Mouse (Mus musculus) heart, embryonic 10.5 days (tissue): ENCODE data around the gene Taf5l. TPM values are rescaled to one million over a fixed set of nuclear protein-coding genes. Genes with fewer than 3 reads are reported as not detected.

Source experiments
- DNase-seq: peaks from one replicate; pipeline ENCODE4 v3.0.0-alpha.2; 2017; ENCODE audit warnings: low spot score
- H3K27ac ChIP-seq: fragments of 300-500 bp; sonication (generic); 2 replicates; pipeline ENCODE4 v1.5.1; 2016; ENCODE audit warnings: mild to moderate bottlenecking
- H3K27me3 ChIP-seq: fragments of 300-500 bp; sonication (generic); 2 replicates; pipeline ENCODE4 v1.6.1; 2016; ENCODE audit warnings: mild to moderate bottlenecking; ENCODE audit not compliant: poor library complexity, insufficient read depth, severe bottlenecking
- H3K36me3 ChIP-seq: fragments of 300-500 bp; sonication (generic); 2 replicates; pipeline ENCODE4 v1.6.1; 2016; ENCODE audit warnings: mild to moderate bottlenecking, moderate library complexity
- H3K4me1 ChIP-seq: fragments of 300-500 bp; sonication (generic); 2 replicates; pipeline ENCODE4 v1.6.1; 2016; ENCODE audit warnings: mild to moderate bottlenecking
- H3K4me3 ChIP-seq: fragments of 300-500 bp; sonication (generic); 2 replicates; pipeline ENCODE4 v1.5.1; 2016; ENCODE audit warnings: mild to moderate bottlenecking, moderate library complexity
- H3K9me3 ChIP-seq: fragments of 300-500 bp; sonication (generic); 2 replicates; pipeline ENCODE4 v1.6.1; 2016; ENCODE audit warnings: mild to moderate bottlenecking, moderate library complexity
- WGBS: fragments of 180-500 bp; shearing (Covaris S2); methylation state at CpG from one replicate; pipeline ENCODE4 v1.1.7; 2016; 5-methylcytosine and 5-hydroxymethylcytosine counted together
- polyA plus RNA-seq: library from polyadenylated mRNA; unstranded; fragments of >200 nt; fragmentation: Nextera tagmentation; extraction: Ambion mirVana; gene quantifications from 2 replicates; pipeline ENCODE4 v1.2.1, GENCODE M21; 2016

Taf5l gene
- polyA plus RNA-seq, 1 experiment from 2014 or later: 40.4 TPM

DNA sequence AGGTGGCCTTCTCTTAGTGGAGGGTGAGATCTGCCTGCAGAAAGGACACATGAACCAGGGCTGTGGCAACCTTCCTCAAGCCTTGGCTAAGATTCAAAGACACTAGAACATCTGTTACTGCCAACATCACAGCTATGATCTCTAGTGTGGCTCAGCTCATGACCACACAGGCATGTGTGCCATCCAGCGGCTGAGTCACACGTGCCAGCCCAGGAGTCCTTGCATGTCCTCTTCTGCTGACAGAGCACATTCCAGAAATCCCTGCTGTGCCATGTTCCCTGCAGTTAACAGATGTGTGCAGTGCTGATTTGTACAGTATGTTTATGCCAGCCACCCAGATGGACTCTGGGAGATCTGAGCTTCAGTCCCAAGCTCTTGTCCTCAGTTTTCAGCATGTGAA lies 21.6 kb downstream of the Taf5l start:
- H3K9me3 ChIP-seq: no peaks in the 10 kb centered on the region
- peaks cover 89% of the 10 kb centered on the region for H3K36me3 ChIP-seq
- no peaks in the 10 kb centered on the region for H3K27me3 ChIP-seq
- H3K4me1 ChIP-seq: no peaks in the 10 kb centered on the region
- WGBS: 97% methylated on average over 2 of the region's 2 CpGs
- H3K4me3 ChIP-seq: no peak overlapping the region
- no peak overlapping the region for H3K27ac ChIP-seq
- DNase-seq: no peak

DNA sequence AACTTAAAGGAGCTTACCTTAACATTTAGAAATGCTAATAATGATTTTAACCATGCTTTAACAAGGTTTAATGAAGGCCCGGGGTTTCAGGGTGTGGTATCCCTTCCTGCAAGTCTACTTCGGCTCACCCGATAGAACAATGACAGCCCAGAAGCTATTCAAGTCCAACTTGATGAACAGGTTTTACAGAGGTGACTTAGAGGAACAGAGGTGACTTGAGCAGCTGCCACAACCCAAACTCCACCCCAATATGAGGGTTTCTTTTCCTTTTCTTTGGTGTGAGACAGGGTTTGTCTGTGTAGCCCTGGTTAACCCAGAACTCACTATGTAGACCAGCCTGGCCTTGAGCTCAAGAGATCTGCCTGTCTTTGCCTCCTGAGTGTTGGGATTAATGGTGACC lies 27.2 kb downstream of the Taf5l start:
- no peak overlapping the region for H3K4me3 ChIP-seq
- no peak for DNase-seq
- H3K27ac ChIP-seq: no peak overlapping the region
- H3K4me1 ChIP-seq: peaks cover 18% of the 10 kb centered on the region
- 92% methylated on average over 3 of the region's 3 CpGs for WGBS
- peaks cover 49% of the 10 kb centered on the region for H3K36me3 ChIP-seq
- no peaks in the 10 kb centered on the region for H3K9me3 ChIP-seq
- no peaks in the 10 kb centered on the region for H3K27me3 ChIP-seq

DNA sequence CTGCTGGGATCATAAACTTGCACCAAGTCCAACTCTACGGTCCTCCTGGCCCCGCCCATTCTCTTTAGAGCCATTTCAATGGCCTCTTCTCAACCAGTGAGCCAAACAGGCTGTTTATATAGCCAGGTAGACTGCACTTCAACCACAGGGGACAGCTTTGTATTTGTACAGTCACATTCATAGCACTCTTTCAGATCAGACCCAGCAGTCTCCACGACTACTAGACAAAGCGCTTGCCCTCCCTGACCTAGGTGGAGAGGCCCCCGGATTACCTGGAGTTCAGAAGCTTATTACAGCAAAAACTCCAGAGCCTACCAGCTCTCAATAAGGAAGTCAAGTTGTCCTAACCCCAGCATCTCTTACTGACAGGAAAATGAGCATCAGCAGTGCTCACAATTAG lies 27.6 kb downstream of the Taf5l start:
- 85% methylated on average over 5 of the region's 5 CpGs for WGBS
- no peaks in the 10 kb centered on the region for H3K9me3 ChIP-seq
- peaks cover 45% of the 10 kb centered on the region for H3K36me3 ChIP-seq
- H3K27ac ChIP-seq: no peak overlapping the region
- no peak overlapping the region for H3K4me3 ChIP-seq
- no peak for DNase-seq
- peaks cover 22% of the 10 kb centered on the region for H3K4me1 ChIP-seq
- H3K27me3 ChIP-seq: no peaks in the 10 kb centered on the region

DNA sequence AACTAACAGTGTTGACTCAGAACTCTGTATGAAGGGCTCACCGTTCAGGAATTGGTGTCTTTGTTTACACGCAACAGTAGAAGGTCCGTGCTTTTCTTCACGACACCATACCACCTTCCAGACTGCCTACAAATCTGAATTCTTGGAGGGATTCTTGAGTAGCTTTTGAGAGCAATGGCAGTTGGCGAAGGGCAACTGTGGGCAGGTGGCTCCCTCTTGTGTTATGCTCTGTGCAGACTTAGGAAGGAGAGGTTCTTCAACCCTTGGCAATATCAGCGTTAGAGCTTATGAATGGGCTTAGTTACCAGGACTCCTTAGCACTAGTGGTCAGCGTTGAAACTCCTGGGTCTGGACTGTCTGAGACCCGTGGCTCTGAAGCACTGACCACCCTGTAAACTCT lies 28.6 kb downstream of the Taf5l start:
- peaks cover 38% of the 10 kb centered on the region for H3K36me3 ChIP-seq
- H3K4me3 ChIP-seq: no peak overlapping the region
- H3K9me3 ChIP-seq: no peaks in the 10 kb centered on the region
- WGBS: 76% methylated on average over 8 of the region's 8 CpGs
- H3K4me1 ChIP-seq: peaks cover 23% of the 10 kb centered on the region
- no peak for DNase-seq
- H3K27ac ChIP-seq: no peak overlapping the region
- no peaks in the 10 kb centered on the region for H3K27me3 ChIP-seq

DNA sequence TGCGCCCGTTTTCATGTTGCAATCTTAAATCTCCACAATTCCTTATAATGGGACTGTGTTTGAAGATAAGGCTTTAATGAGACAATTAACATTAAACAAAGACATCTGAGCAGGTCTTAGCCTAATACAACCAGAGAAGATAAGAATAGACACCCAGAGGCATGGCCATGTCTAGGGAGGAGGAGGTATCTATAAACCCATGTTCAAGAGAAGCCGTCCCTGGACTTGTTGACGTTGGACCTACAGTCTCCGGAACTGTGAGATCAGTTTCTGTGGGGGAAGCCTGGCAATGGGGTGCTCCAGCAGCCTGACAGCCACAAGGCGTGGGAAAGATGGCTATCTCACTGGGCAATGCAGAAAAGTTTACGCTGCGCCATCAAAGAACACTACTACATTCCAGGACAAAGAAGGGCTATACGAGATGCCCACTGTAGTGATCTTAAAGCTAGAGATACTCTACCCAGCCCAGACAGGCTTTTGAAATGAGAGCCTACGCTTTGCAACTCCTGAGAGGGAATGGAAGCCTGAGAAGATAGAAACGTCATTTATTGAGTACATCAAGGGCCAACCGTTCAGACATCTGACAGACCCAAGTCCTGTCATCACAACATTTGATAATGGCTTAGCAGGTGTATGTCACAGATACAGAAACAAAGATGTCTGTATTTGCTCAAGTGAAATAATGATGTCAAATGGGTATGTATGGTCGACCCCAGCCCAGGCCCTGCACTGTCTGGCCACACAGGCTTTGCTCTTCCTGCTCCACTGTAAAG lies 30.7 kb downstream of the Taf5l start:
- Histone ChIP-seq H3K27ac (peak overlapping the region; percentile 82; the same call in 1 of the 2 replicates), H3K36me3 (peaks cover 20% of the 10 kb centered on the region), H3K4me3 (no peak overlapping the region), H3K9me3 (no peaks in the 10 kb centered on the region), H3K4me1 (peaks cover 23% of the 10 kb centered on the region), H3K27me3 (no peaks in the 10 kb centered on the region)
- no peak for DNase-seq
- WGBS: 44% methylated on average over 13 of the region's 13 CpGs

DNA sequence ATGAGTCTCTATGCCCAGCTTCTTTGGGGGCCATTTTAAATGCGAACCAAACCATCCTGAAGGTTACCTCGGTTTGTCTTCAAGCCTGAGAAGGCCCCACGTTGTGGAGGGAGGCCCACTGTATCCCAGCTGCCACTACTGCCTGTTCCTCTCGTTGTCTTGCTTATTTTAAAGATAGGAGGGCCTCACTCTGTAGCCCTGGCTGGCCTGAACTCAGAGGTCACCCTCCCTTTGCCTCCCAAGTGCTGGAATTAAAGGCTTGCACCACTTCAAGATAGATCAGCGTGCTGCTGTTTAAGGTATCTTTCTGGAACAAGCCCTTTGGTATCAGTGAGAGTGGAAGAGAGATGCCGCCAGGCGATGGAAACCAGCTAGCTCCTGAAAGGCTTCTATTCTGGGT lies 32.1 kb downstream of the Taf5l start:
- 13% methylated on average over 7 of the region's 7 CpGs for WGBS
- Histone ChIP-seq H3K27me3 (no peaks in the 10 kb centered on the region), H3K27ac (peak overlapping the region; percentile 82), H3K4me3 (peak overlapping the region; percentile 30), H3K36me3 (peaks cover 7% of the 10 kb centered on the region; the same call in 1 of the 2 replicates), H3K9me3 (no peaks in the 10 kb centered on the region), H3K4me1 (peaks cover 23% of the 10 kb centered on the region)
- DNase-seq: peak; percentile 79

DNA sequence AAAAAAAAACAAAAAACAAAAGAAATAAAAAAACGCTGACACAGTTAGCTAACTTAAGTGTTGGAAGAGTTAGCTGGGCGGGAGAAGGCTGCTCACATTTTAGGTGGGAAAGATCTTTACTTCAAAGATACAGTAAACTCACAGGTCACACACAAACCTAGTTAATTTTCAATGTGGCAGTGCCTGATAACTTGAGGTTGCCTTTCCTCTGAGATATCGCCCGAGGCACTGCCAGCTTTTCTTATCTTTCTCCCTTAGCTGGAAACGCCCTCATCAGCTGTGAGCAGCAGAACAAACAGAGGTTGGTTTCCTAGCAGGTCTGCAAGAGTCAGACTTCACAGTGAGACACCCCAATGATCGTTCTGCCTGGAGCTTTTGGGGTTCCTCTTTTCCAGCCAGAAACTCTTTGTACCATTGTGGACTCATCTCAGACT lies 32.6 kb downstream of the Taf5l start:
- Histone ChIP-seq H3K9me3 (no peaks in the 10 kb centered on the region), H3K4me3 (peak overlapping the region; percentile 30), H3K27ac (peak overlapping the region; percentile 82), H3K4me1 (peaks cover 23% of the 10 kb centered on the region), H3K36me3 (peaks cover 2% of the 10 kb centered on the region; the same call in 1 of the 2 replicates), H3K27me3 (no peaks in the 10 kb centered on the region)
- 21% methylated on average over 6 of the region's 6 CpGs for WGBS
- DNase-seq: peak; percentile 94

DNA sequence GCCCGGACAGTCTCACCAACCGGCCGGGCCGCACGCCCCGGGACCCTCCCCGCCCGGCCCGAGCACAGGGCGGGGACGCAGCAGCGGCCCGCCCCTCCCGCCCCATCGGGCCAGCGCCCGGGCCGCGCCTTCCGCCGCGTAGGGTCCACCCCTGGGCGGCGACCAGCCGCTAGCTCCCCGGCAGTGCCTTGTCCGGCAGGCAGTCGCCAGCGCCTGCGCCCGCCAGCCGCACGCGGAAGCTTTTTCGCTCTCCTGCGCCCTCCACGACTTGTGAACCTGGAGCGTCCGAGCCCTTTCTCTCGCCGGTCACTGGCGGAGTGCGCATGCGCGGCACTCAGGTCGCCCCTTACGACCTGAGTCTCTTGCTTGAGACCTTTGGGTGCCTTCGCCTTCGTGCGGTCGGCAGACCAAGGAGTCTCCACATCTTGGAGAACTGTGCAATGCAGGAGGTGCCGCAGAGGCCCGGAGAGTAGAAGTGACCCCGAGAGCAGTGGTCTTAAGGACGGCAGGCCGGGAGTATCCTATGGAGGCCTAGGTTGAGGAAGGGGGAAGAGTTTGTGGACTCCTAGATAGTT lies 38.3 kb downstream of the Taf5l start, which contains the start of gene Abcb10:
Gene Abcb10 (minus strand): TSS at position 297 of the 575 bp plus-strand sequence.
- under 1% methylated on average over 56 of the region's 56 CpGs for WGBS
- peak within 1 kb of the TSS; percentile 97 for H3K27ac ChIP-seq
- H3K9me3 ChIP-seq: no peaks in the 10 kb centered on the region
- peak; percentile 97 for DNase-seq
- H3K27me3 ChIP-seq: no peaks in the 10 kb centered on the region
- H3K4me3 ChIP-seq: peak within 1 kb of the TSS; percentile 93
- H3K36me3 ChIP-seq: no peaks in the 10 kb centered on the region
- H3K4me1 ChIP-seq: peaks cover 47% of the 10 kb centered on the region

DNA sequence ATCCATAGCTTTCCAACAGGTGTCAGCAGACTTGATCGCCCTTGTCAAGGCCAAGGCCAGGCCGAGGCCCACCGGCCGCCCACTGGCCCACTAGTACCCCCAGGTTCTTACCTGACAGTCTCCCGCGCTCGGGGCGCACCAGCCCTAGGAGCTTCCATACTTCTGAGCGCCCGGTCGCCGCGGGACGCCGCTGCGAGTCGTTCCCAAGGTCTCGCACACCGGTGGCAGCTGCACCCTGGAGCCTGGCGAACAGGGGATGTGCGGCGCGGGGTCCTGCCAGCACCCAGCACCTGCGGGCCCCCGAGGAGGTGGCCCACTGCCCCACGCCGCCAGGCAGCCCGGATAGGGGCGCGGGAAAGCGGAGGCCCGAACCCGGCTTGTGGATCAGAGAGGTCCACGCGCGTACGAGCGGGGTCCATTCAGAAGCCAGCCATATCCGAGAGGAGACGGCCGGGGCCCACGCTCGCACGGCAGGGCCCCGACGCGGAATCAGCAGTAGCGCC lies 38.9 kb downstream of the Taf5l start:
- no peaks in the 10 kb centered on the region for H3K9me3 ChIP-seq
- peak overlapping the region; percentile 97 for H3K27ac ChIP-seq
- H3K27me3 ChIP-seq: no peaks in the 10 kb centered on the region
- H3K4me3 ChIP-seq: peak overlapping the region; percentile 93
- WGBS: 1% methylated on average over 48 of the region's 48 CpGs
- DNase-seq: no peak
- H3K4me1 ChIP-seq: peaks cover 51% of the 10 kb centered on the region
- H3K36me3 ChIP-seq: no peaks in the 10 kb centered on the region

DNA sequence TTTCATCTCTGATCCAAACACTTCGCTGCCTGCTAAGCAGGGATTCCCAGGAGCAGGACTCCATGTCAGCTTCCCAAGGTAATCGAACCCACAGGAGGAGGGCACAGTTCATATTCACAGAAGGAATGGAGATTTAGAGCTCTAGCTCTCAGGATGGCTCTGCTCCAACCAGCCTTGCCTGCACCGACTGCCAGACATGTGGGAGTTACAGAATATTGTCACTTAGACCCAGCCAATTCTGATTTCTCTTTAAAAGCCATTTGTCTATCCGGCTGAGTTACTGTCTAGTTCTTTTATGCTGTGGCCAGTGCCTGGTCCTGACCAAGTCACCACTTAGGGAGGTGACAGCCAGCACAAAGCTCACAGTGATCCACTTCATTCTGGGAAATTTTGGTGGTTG lies 39.5 kb downstream of the Taf5l start:
- Histone ChIP-seq H3K36me3 (no peaks in the 10 kb centered on the region), H3K27ac (peak overlapping the region; percentile 97; the same call in 1 of the 2 replicates), H3K4me3 (peak overlapping the region; percentile 93), H3K27me3 (no peaks in the 10 kb centered on the region), H3K9me3 (no peaks in the 10 kb centered on the region), H3K4me1 (peaks cover 51% of the 10 kb centered on the region)
- 47% methylated on average over 4 of the region's 4 CpGs for WGBS
- no peak for DNase-seq

DNA sequence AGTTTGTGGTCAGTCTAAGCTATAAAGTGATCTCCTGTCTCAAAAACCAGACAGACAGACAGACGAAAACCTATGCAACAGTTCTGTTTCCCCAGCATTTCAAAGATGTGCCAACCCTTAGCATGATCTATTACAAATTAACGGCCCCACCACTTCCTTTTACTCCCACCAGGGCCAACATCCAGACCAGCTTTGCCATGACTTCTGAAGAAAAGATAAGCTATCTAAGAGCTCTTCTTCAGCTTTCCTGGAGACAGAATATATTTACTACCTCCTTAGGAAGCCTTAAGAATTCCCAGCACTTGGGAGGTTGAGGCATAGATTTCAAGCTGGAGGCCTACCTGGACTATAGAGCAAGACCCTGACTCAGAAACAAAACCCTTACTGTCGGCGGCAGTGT lies 41.0 kb downstream of the Taf5l start:
- H3K9me3 ChIP-seq: no peaks in the 10 kb centered on the region
- WGBS: 48% methylated on average over 4 of the region's 4 CpGs
- H3K4me1 ChIP-seq: peaks cover 51% of the 10 kb centered on the region
- no peaks in the 10 kb centered on the region for H3K27me3 ChIP-seq
- DNase-seq: no peak
- peak overlapping the region; percentile 79 for H3K27ac ChIP-seq
- peak overlapping the region; percentile 93 for H3K4me3 ChIP-seq
- peaks cover under 1% of the 10 kb centered on the region; the same call in 1 of the 2 replicates for H3K36me3 ChIP-seq

DNA sequence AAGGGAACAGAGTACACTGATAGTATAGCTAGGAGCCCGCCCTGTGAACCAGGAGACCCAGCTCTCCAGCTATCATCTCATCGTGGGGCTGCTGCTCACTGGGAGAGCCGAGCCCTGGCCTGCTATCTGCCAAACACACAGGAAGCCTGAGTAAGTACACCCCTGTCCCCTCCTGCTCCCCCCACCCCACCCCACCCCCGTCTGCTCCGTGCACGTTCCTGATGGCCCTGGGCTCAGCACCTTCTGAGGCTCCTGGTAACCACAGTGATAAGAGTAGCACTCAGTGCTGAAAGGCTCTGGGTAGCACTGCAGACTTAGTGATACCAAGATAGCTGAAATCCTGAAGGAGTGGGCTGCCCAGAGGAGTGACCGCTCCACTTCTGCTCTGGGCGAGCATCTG lies 42.3 kb downstream of the Taf5l start:
- peak; percentile 96 for DNase-seq
- peaks cover 51% of the 10 kb centered on the region for H3K4me1 ChIP-seq
- WGBS: 14% methylated on average over 8 of the region's 8 CpGs
- H3K36me3 ChIP-seq: peaks cover 6% of the 10 kb centered on the region; the same call in 1 of the 2 replicates
- no peaks in the 10 kb centered on the region for H3K27me3 ChIP-seq
- H3K9me3 ChIP-seq: no peaks in the 10 kb centered on the region
- H3K27ac ChIP-seq: peak overlapping the region; percentile 79
- H3K4me3 ChIP-seq: peak overlapping the region; percentile 33

DNA sequence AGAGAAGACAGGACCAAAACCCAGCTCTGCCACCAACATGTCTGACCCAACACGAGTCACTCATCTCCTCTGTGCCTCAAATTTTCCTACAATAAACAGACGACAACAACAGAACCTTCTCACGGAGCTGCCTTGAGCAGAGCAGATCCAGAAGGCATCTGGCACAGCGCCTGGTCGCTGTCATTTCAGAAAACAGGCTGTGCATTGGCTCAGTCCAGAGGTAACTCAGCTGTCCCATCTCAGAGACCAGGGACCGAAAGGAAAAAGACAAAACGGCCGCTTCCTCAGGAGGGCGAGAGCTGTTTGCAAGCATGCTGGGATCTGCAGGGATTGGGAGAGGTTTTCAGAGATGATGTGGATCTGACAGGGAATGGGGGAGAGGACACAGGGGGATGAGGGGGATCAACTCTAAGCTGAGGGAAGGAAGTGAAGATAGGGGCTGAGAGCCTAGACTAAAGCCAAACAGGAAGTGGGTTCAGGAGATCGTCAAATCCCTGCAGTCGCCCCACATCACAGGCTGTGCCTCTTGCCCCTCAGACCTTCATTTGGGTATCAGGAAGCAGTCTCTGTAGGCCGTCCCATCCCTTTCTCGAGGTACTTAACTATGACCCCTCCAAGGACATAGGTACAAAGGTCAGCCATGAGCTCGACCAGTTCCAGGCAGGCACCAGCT lies 42.9 kb downstream of the Taf5l start:
- no peak for DNase-seq
- Histone ChIP-seq H3K27ac (peak overlapping the region; percentile 79), H3K9me3 (no peaks in the 10 kb centered on the region), H3K4me1 (peaks cover 54% of the 10 kb centered on the region), H3K27me3 (no peaks in the 10 kb centered on the region), H3K36me3 (peaks cover 6% of the 10 kb centered on the region; the same call in 1 of the 2 replicates), H3K4me3 (peak overlapping the region; percentile 33)
- WGBS: 29% methylated on average over 14 of the region's 14 CpGs
